Mouse (Mus musculus) frontal cortex, adult (tissue): ENCODE measurements at regions not wholly inside any gene's neighbourhood (a gene's known extent, or its start where the extent isn't known, plus 50 kb on each side); places are given as distances from the start of the nearest gene placed in this dataset.

ENCODE experiments used
- ATAC-seq: cut with Nextera tagmentation; 2 replicates; pipeline ENCODE4 v1.9.2; 2017; ENCODE audit warnings: mild to moderate bottlenecking, moderate library complexity, mixed read lengths; ENCODE audit not compliant: low TSS enrichment

GRCm38 (mm10) chr3:119976363-119976762 is 192.1 kb upstream of the Ptbp2 start:
- no peak for ATAC-seq

DNA sequence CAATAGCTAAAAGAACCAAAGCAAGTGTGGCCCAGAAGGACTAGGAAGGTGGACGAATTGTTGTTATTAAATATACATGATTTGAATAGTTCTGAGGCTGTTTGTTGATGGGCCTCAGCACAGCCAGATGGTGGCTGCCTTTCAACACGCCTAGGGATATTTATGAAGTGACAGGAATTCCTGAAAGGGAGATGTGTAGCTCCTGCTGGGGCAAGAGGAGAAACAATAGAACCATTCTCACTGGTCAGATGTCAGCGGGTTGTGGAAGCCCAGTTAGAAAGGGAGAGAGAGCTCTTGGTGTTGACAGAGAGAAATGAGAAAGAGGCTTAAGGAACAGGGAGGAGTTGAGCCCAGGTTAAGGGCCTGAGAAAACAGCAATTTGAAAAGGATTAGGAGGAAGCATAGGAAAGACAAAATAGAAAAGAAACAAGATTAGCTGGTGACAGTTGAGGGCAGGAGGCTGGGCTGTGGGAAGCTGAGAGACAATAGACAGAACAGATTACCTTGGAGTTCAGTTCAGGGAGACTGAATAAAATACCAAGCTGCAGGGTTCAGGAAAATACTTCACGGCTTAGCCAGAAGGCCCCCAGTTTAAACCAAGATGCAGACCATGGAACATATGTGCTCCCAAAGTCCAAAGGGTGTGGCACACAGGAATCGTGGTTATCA is 174.7 kb upstream of the Ptbp2 start:
- ATAC-seq = no peak

DNA sequence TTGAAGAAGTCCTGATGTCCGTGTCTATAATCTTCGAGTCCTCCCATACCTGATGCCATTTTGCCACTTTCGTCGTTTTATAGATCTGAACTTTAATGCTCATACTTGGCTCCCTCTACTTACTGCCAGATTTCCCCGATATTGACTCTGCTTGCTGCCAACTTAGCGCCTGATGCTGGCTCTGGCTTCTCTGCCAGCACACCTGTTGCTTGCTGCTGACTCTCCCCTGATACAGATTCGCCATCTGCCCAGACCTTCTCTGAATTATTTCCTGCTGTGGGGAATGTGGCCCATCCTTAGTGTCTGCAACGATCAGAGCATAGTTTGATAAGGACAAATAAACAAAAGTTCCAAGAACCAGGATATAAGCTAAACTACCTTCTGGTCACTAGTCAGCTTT is 173.3 kb upstream of the Ptbp2 start:
- ATAC-seq = no peak

DNA sequence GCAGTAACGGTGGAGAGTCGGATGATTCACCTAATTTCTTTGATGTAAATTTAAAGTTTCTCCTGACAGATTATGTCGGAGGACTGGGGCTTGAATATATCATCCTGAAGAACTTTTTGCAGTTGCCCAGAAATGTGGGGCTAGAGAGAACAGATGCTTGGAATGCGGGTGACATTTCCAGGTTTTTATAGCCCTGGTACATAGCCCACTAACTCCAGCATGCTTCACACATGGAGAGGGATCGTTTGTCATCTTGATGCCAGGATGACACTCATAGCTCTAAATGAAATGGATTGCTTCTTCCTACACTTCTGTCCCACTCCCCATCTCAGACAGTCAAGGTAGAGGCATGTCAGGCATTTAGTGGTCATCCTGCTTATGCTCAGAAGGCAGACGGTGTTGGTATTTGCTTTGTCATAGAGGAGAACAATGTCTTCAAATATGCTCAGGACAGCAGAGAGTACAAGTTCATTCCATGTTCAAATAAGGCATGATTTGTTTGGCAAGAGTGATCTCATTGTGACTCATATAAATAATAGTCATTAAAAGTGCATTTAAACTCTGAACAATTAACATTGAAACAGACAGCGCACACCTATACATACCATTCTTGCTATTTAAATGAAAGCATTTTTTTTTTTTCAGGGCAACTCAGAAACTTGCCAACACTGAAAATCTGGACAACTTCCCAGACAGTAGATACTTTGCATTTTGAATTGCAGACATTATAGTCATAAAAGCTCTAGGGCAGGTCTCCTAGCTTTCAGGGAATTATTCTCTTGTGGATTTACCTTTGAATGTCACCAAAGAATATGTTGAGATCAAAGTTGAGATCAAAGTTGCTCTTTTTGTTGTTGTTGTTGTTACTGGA is 171.7 kb upstream of the Ptbp2 start:
- ATAC-seq = peak; percentile 85

DNA sequence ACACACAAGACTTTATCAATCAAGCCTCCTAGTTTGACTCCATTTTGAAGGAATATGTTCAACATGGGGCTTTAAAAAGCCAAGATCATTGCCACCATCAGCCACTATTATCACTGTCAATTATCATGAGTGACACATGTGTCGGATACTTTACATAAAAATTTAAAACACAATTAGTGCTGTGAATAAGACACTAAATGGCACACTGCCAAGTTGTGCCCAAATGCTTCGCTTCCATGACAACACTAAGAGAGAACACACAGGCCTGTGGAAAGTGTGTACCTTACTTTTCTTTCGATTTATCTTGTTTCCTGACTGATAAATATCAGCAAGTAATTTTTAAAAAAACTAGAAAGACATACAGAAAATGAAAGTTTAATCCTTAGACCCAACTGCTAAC is 166.5 kb upstream of the Ptbp2 start:
- ATAC-seq = no peak

DNA sequence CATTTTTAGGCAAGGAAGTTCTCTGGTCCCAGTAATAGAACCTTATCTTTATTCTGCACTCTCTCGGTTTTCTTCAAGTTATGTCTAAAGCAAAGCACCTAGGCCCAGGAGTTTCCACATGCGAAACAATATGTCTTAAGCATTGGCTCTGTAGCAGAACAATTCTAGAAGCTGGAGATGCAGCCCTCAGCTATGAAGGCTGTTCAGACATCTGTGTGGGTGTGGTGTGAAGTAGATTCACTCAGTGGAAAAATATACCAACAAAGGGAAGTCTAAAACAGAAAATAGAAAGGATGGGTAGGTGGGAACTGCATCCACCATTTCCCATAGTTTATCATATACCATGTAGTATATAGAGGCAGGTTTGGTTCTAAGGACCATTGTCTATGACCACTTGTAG is 165.8 kb upstream of the Ptbp2 start:
- peak; percentile 95 for ATAC-seq

DNA sequence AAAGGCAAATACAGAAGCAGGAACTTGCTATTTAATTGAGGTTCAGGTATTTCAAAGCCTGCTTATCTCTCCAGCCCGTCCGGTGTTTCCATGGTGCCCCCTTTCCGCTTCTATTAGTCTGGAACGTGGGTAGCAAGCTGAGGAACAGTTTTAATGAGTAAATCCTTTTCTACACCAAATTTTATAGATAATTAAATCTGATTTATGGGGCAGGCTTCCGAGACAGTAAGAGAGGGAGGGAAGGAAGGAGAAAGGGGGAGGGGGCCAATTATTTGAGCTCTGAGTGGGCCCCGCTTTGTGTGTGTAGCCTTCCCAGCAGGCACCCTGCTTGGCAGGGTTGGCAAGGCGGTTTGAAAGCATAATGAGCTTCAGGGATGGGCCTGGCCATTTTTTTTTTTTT is 165.4 kb upstream of the Ptbp2 start:
- no peak for ATAC-seq

DNA sequence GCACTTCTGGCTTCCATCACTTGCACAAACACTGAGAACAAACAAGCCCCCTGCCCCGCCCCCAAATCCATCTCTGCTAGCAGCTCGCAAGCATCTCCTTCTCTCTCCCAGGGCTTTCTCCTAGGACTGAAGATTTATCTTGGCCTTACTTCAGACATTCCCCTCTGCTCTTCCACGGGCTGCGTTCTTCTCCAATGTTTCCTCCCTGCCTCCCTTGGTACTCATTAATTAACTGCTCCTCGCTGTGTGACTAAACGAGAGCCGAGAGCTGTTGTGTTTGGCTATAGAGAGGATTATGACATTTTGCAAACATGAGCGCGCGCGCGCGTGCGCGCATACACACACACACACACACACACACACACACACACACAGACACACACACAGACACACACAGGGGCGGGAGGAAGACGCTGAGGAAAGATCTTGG is 164.8 kb upstream of the Ptbp2 start:
- ATAC-seq = no peak

GRCm38 (mm10) chr3:119947126-119947525 is 162.9 kb upstream of the Ptbp2 start:
- ATAC-seq = no peak

DNA sequence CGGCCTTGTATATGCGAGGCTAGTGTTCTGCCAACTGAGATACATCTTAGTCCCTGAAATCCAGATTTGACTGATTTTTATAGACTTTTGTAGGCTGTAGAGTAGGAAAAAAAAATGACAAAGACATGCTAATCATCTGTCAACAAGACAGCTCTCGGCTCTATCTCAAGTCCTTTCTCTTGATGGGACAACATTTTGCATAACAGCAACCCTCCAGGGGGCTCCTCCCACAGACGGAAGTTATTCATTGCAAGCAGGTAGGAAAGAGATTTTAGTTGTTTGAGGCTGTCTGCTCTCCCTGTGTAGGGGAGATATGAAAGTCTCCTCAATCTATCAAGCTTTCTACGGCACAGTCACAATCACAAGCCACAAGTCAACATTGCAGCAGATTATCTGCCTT is 159.8 kb upstream of the Ptbp2 start:
- no peak for ATAC-seq

GRCm38 (mm10) chr3:119939091-119939490 is 154.8 kb upstream of the Ptbp2 start:
- ATAC-seq = no peak

- ATAC-seq = no peak
Observed at GRCm38 (mm10) chr3:119938425-119938824, 154.2 kb upstream of the Ptbp2 start.

DNA sequence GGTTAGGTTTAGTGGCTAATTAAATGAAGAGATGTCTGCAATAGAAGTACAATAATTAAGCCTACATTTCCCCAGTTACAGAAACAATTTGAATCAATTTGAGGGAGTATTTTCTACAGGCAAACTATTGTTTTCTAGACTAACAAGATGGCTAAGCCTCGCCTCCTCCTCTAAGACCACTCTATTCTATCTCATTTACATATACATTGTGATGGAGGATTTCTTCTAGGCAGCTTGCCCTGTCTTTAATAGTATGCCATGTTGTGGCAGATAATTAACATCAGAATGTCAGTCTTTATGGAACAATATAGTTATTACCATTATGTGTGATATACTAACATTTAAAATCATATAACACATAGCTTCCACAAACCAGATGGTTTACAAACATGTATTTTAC is 152.3 kb upstream of the Ptbp2 start:
- no peak for ATAC-seq

DNA sequence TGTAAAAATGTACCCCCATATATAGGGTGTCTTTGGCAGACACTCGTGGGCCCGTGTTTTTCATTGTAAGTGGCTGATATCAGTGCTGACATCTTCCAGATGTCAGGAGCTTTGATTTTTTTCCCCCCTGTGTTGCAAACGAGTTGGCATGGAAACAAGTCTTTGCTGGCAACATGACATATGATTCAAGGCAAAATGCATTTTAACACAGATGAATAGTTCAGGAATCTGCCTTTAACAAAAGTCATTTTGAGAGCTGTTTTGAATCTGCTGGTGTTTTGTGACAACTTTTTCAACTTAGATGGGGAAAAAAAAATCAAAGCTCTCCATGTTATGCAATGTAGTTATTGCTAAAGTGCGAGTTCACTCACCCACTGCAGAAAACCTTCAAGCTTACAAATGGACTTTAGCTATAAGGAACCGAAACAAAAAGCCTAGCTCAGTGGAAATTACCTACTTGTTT is 148.8 kb upstream of the Ptbp2 start:
- ATAC-seq = no peak

DNA sequence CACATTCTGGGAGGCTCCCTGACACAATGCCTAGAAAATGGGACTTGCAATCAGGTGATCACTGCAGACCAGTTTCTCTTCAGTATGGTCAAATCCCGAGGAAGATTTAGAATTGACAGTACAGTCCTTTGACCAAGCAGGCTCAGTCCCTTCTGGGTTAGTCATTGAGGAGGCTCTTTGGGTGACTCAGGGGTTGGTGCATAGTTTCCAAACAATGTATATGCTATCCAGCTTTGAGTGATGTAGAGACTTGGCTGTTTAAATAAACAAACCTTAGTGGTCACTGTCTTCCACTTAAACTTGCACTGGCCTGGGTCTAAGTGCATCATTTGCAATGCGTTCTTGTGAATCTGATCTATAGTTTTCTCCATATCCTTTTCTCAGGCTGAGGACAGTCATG is 144.0 kb upstream of the Ptbp2 start:
- no peak for ATAC-seq

DNA sequence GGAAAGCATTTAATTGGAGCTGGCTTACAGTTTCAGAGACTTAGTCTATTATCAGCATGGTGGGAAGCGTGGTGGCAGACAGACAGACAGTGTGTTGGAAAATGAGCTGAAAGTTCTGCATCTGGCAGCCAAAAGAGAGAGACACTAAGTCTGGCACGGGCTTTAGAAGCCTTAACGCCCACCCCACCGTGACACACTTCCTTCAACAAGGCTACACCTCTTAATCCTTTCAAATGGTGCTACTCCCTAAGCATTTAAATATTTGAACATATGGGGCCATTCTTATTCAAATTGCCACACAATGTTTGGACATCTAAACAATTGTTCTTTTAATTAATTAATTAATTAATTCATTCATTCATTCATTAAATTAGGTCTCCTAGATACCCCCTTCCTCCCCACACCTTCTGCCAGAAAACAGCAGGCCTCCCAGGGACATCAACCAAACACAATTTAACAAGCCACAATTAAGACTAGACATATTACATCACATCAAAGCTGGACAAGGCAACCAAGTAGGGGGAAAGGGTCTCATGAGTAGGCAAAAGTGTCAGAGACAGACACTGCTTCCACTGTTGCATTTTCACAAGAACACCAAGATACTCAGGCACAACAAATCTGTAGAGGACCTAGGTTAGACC is 135.4 kb upstream of the Ptbp2 start:
- ATAC-seq = no peak

GRCm38 (mm10) chr3:119915984-119916865 is 132.0 kb upstream of the Ptbp2 start:
- ATAC-seq = peak; percentile 44; the same call in 1 of the 2 replicates

GRCm38 (mm10) chr3:119911532-119911931 is 127.3 kb upstream of the Ptbp2 start:
- no peak for ATAC-seq

DNA sequence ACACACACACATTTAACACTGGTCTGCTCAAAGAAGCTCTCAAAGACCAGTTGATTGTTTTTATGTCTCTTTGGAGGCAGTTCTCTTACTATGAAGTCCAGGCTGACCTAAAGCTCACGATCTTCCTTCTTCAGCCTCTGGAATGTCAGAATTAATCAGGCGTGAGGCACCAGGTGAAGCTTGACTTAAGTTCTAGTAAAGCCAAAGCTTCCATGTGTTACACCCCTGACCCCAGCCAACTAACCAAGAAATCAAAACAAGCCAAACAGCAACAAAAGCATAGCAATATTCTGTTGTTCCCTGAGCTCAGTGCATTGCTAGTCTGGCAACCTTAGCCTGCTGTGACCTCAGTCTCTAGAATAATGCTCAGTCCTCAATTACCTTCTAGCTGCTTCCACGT is 120.0 kb upstream of the Ptbp2 start:
- no peak for ATAC-seq

DNA sequence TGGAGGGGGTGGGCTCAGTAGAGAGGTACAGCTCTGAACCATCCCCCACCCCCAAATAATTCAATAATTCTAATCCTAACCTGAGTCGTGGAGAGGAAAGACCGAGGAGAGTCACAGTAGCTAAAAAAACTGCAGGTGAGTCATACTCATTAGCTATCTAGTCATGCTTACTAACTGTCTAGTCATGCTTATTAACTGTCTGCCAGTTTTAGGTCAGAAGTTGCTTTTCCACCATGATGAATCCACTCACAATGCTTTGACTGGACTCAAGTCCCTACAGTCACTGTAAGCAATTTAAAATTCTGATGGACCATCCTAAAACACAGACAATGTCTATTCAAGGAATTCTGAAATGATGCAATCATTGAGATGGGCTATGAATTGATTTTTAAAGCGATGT is 110.9 kb upstream of the Ptbp2 start:
- ATAC-seq = no peak

DNA sequence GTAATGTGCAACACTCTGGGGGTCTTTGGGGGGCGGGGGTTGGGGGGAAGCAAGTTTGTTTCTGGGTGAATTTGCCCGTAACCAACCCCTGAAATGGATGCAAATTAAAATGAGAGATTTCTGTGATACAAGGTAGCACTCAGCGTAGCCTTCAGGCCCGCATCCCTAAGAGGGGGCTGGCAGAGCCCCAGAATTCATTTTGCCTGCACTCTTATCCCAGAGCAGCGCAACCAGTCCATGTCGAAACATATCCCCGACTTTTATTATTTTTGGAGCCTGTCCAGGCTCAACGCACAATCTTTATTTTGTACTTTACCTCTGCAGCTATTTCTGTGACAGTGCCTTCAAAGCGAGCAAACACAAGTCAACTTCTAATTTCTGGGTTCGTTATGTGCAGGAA is 109.8 kb upstream of the Ptbp2 start:
- no peak for ATAC-seq
